ENCODE assay signal across 20 mouse cellular contexts in the genomic region with DNA sequence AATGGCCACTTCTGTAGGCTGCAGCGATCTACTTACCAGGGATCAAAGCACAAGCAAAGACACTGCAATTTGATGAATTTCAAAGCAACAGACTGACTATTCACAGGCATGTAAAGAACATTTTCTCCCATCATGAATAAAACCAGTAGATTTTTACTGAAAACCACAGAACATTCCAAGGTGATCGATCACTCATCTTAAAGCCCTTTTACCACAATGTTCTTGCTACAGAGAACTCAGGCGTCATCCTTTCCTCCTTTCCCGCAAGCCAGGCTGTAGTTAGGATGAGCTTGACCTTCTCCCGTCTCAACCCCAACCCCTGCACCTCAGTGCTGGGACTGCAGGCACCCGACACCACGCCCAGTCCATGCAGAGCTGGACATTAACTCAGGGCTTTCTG.
DNase-seq lines count a peak whose midpoint lies in the region; ATAC-seq and TF ChIP-seq lines count a peak whose summit lies in the region.
"Had no signal": no experiment of that assay in that cellular context is flagged by ENCODE, and none has a peak within 500 bp of the region (broad histone marks: within the 10 kb centered on the region; RNA-seq: fewer than 3 reads in every experiment).

No protein-coding gene starts in this region.

- ATAC-seq in Patski = peak; percentile 39
- ATAC-seq: forebrain, embryonic 13.5 days; forebrain, embryonic 15.5 days; forebrain, postnatal 0 days had no signal

- no peak for TF ChIP-seq CTCF in Patski (IDR thresholded peaks at IDR 0.05)

- in situ Hi-C loops in Patski (cut with MboI; ENCODE audit: low pct_unique_long_range_greater_than_20kb) = no loop called here

- POLR2A ChIA-PET in Patski (lab: Charles Lee) = no interaction called here

- CTCF ChIA-PET in Patski (lab: Charles Lee) = interaction anchor here (1.2 kb wide), 1 partner anchor 23 kb away, joined by 4 read pairs; no protein-coding TSS in a partner anchor

- peak; percentile 84 for DNase-seq in 3T3-L1 (ENCODE audit: low read depth, low spot score)
- peak; percentile 20 for DNase-seq in Patski (ENCODE audit: low read depth, low spot score)
- DNase-seq in retina, embryonic 14.5 days (ENCODE audit: low spot score) = no peak
- DNase-seq in heart, adult 11 months = no peak
- no peak for DNase-seq in lung, postnatal 25 days (ENCODE audit: low spot score)
- DNase-seq: adrenal gland, adult 2 months; adrenal gland, postnatal 10 days; adrenal gland, postnatal 25 days; cerebellum, adult 11 months; cerebellum, adult 18-20 months; cerebellum, adult 8-10 months; cerebellum, adult 9-11 months; cerebellum, postnatal 14 days; cerebellum, postnatal 36 days; embryo, embryonic 11 days; forebrain, postnatal 0 days had no signal

- no peaks in the 10 kb centered on the region for H3K27me3 ChIP-seq in Patski
- H3K27me3 ChIP-seq: embryonic facial prominence, embryonic 13.5 days; embryonic facial prominence, embryonic 15.5 days; forebrain, embryonic 13.5 days; forebrain, embryonic 15.5 days had no signal

Comparison
In these comparisons a context has a peak if more than half of its experiments do, and no peak if none do; other contexts are left out.
1. DNase-seq: peak in 3T3-L1 (single experiment) and Patski (single experiment); none in retina, embryonic 14.5 days (single experiment), heart, adult 11 months (single experiment) and lung, postnatal 25 days (single experiment).